Comparison of ENCODE assay signal across 20 mouse cellular contexts in genomic region chr7:46616429-46617005, GRCm38 (mm10). TPM values are rescaled to one million over a fixed set of nuclear protein-coding genes. Genes with fewer than 3 reads are reported as not detected.
DNase-seq lines count a peak whose midpoint lies in the region; ATAC-seq and TF ChIP-seq lines count a peak whose summit lies in the region.
"Had no signal": no experiment of that assay in that cellular context is flagged by ENCODE, and none has a peak within 500 bp of the region (broad histone marks: within the 10 kb centered on the region; RNA-seq: fewer than 3 reads in every experiment).

No protein-coding gene starts in this region.

- H3K4me1 ChIP-seq in heart, embryonic 14.5 days (ENCODE audit: control insufficient read depth in 2 of 2, insufficient read depth in 2 of 2, low read length in 2 of 2): peaks cover 30 to 36% of the 10 kb centered on the region in 2 experiments
- H3K4me1 ChIP-seq in liver, adult 2 months (ENCODE audit: control insufficient read depth, insufficient read depth, low read length): peaks cover 11% of the 10 kb centered on the region
- H3K4me1 ChIP-seq in liver, embryonic 11.5 days (replicated peaks; ENCODE audit: control insufficient read depth, insufficient read depth, low read length): no peaks in the 10 kb centered on the region
- H3K4me1 ChIP-seq: midbrain, embryonic 15.5 days had no signal

- no peak overlapping the region for H3K4me3 ChIP-seq in gastrocnemius, adult 2 months
- no peak overlapping the region for H3K4me3 ChIP-seq in heart, embryonic 14.5 days (ENCODE audit: control insufficient read depth in 1 of 2, insufficient read depth in 1 of 2, low read depth in 1 of 2, low read length in 2 of 2)
- no peak overlapping the region for H3K4me3 ChIP-seq in liver, adult 2 months (ENCODE audit: insufficient read depth, low read depth, low read length)
- H3K4me3 ChIP-seq in liver, embryonic 11.5 days (ENCODE audit: low read depth, low read length): no peak overlapping the region
- H3K4me3 ChIP-seq: limb, embryonic 13.5 days; midbrain, embryonic 15.5 days; myocyte had no signal

- intact Hi-C loops in gastrocnemius, adult 2 months (cut with DNase I): no loop called here
- intact Hi-C loops in gastrocnemius, postnatal 36 days (cut with DNase I): no loop called here
- intact Hi-C loops in heart, postnatal 10 days (cut with DNase I): no loop called here

- no peak for TF ChIP-seq CTCF in gastrocnemius, adult 2 months (IDR thresholded peaks at IDR 0.05)
- no peak for TF ChIP-seq CTCF in liver, adult 2 months (IDR thresholded peaks at IDR 0.05; ENCODE audit: low read depth, low read length)

- no peak for TF ChIP-seq POLR2A in liver, adult 2 months (IDR thresholded peaks at IDR 0.05; ENCODE audit: extremely low read depth, insufficient read depth, low read length)

- no peak for ATAC-seq in heart, embryonic 14.5 days (ENCODE audit: insufficient number of reproducible peaks, insufficient read depth, low FRiP score, low read depth)
- no peak for ATAC-seq in liver, embryonic 11.5 days (replicated peaks; ENCODE audit: low FRiP score)
- ATAC-seq: hindbrain, embryonic 16.5 days; midbrain, embryonic 15.5 days had no signal

- H3K36me3 ChIP-seq in heart, embryonic 14.5 days (ENCODE audit: control insufficient read depth, insufficient read depth, low read length): peaks cover 6% of the 10 kb centered on the region; the same call in 1 of the 2 replicates
- no peaks in the 10 kb centered on the region for H3K36me3 ChIP-seq in liver, adult 2 months (ENCODE audit: control insufficient read depth, insufficient read depth, low read length)
- H3K36me3 ChIP-seq in liver, embryonic 11.5 days (ENCODE audit: control insufficient read depth, insufficient read depth, low read length): peaks cover 4% of the 10 kb centered on the region; the same call in 1 of the 2 replicates

- 86% methylated on average over 7 of the region's 7 CpGs for WGBS in heart, embryonic 14.5 days
- 64% methylated on average over 7 of the region's 7 CpGs for WGBS in liver, adult 2 months
- WGBS in liver, embryonic 11.5 days: 87% methylated on average over 7 of the region's 7 CpGs

- no peak overlapping the region for H3K4me2 ChIP-seq in heart, embryonic 14.5 days (ENCODE audit: low read length)
- no peak overlapping the region for H3K4me2 ChIP-seq in liver, embryonic 11.5 days
- H3K4me2 ChIP-seq: limb, embryonic 13.5 days; midbrain, embryonic 15.5 days had no signal

- H3K27ac ChIP-seq in gastrocnemius, adult 2 months: peak overlapping the region; percentile 89
- H3K27ac ChIP-seq in heart, embryonic 14.5 days (replicated peaks in 1 of 2; ENCODE audit: control insufficient read depth in 1 of 2, insufficient read depth in 1 of 2, low read depth in 2 of 2, low read length in 2 of 2): peak overlapping the region; percentile 8 to 79; a peak in 3 of 4 replicates
- H3K27ac ChIP-seq in liver, adult 2 months (replicated peaks; ENCODE audit: insufficient read depth, low read depth, low read length): peak overlapping the region; percentile 26
- no peak overlapping the region for H3K27ac ChIP-seq in liver, embryonic 11.5 days (ENCODE audit: low read depth, low read length)
- H3K27ac ChIP-seq: limb, embryonic 13.5 days; midbrain, embryonic 15.5 days had no signal

- peak; percentile 30 for DNase-seq in gastrocnemius, adult 2 months
- DNase-seq in gastrocnemius, postnatal 36 days: no peak
- no peak for DNase-seq in heart, postnatal 10 days
- peak; percentile 75 for DNase-seq in liver, adult 2 months (ENCODE audit: extremely low read depth, low read depth, low spot score)
- no peak for DNase-seq in liver, embryonic 11.5 days (ENCODE audit: low spot score)
- peak; percentile 85 for DNase-seq in skeletal muscle tissue, adult 2 months (ENCODE audit: low read depth, low spot score)
- DNase-seq in thymus, adult 18-20 months: no peak
- DNase-seq: lung, postnatal 10 days; spleen, adult 18-20 months; thymus, postnatal 4 days had no signal

- no peak overlapping the region for H3K9ac ChIP-seq in heart, embryonic 14.5 days (ENCODE audit: low read length)
- no peak overlapping the region for H3K9ac ChIP-seq in liver, adult 2 months (ENCODE audit: low read depth, low read length)
- no peak overlapping the region for H3K9ac ChIP-seq in liver, embryonic 11.5 days (ENCODE audit: low read depth, low read length)
- H3K9ac ChIP-seq: limb, embryonic 13.5 days; midbrain, embryonic 15.5 days had no signal

- H3K9me3 ChIP-seq in heart, embryonic 14.5 days (ENCODE audit: control insufficient read depth, low read length): no peaks in the 10 kb centered on the region
- no peaks in the 10 kb centered on the region for H3K9me3 ChIP-seq in liver, embryonic 11.5 days (ENCODE audit: control insufficient read depth, low read length)
- H3K9me3 ChIP-seq: G1E; limb, embryonic 13.5 days; midbrain, embryonic 15.5 days had no signal

- no peaks in the 10 kb centered on the region for H3K27me3 ChIP-seq in heart, embryonic 14.5 days (ENCODE audit: control insufficient read depth, insufficient read depth, low read length)
- H3K27me3 ChIP-seq in liver, adult 2 months (ENCODE audit: control insufficient read depth, insufficient read depth, low read length): no peaks in the 10 kb centered on the region
- H3K27me3 ChIP-seq in liver, embryonic 11.5 days (replicated peaks; ENCODE audit: control insufficient read depth, insufficient read depth, low read length): no peaks in the 10 kb centered on the region
- H3K27me3 ChIP-seq: limb, embryonic 13.5 days; midbrain, embryonic 15.5 days had no signal

- no peaks in the 10 kb centered on the region for H3K79me2 ChIP-seq in liver, adult 2 months (ENCODE audit: control insufficient read depth, insufficient read depth, low read length)

RNA-seq across cellular contexts. Expression of gene Sergef, which starts 23.1 kb away (rescaled TPM):
- total RNA-seq in gastrocnemius, adult 2 months (2021): 1 to 10 TPM; 2.1 to 3.5 TPM
- 1 to 10 TPM; 3.0 to 3.1 TPM for total RNA-seq in gastrocnemius, postnatal 36 days (2021)
- polyA plus RNA-seq in heart, embryonic 14.5 days (2014; fragmentation: Nextera tagmentation; extraction: Ambion mirVana): 10.5 and 10.7 TPM in 2 replicates
- 1 to 10 TPM; 5.6 to 6.5 TPM for total RNA-seq in heart, postnatal 10 days (2021)
- 4.9 and 6.6 TPM in 2 replicates for total RNA-seq in liver, adult 2 months (2014; rRNA removed)
- polyA plus RNA-seq in liver, adult 2 months (2012; rRNA removed): 5.4 and 7.5 TPM in 2 replicates
- 13.2 and 15.7 TPM in 2 replicates for polyA plus RNA-seq in liver, embryonic 11.5 days (2014; fragmentation: Nextera tagmentation; extraction: Ambion mirVana)

RNA-seq across cellular contexts. Expression of gene Tph1, which starts 55.8 kb away (rescaled TPM):
- under 1 TPM; 0.22 to 0.94 TPM for total RNA-seq in gastrocnemius, adult 2 months (2021)
- total RNA-seq in gastrocnemius, postnatal 36 days (2021): under 1 TPM; 0.69 to 0.79 TPM
- 0.12 and 0.65 TPM in 2 replicates for polyA plus RNA-seq in heart, embryonic 14.5 days (2014; fragmentation: Nextera tagmentation; extraction: Ambion mirVana)
- total RNA-seq in heart, postnatal 10 days (2021): not detected
- total RNA-seq in liver, adult 2 months (2014; rRNA removed): not detected in 2 replicates
- polyA plus RNA-seq in liver, adult 2 months (2012; rRNA removed): not detected in 2 replicates
- 0.11 and 0.30 TPM in 2 replicates for polyA plus RNA-seq in liver, embryonic 11.5 days (2014; fragmentation: Nextera tagmentation; extraction: Ambion mirVana)
- total RNA-seq: adrenal gland, postnatal 14 days; hematopoietic stem cell, adult 5-6 weeks; megakaryocyte-erythroid progenitor cell, adult 5-6 weeks had no signal
- polyA plus RNA-seq: cerebellum, adult 2 months had no signal

Comparison
In these comparisons a context has a peak if more than half of its experiments do, and no peak if none do; other contexts are left out.
1. DNase-seq: peak in gastrocnemius, adult 2 months (single experiment), liver, adult 2 months (single experiment) and skeletal muscle tissue, adult 2 months (single experiment); none in gastrocnemius, postnatal 36 days (0 of 2), heart, postnatal 10 days (0 of 2), liver, embryonic 11.5 days (single experiment) and thymus, adult 18-20 months (0 of 2).